Mouse (Mus musculus): Measurements from ENCODE around the gene Sgf29.
"Not testable (repeated sequence)": the region's sequence is repeated elsewhere in the genome, so short reads cannot be mapped to it uniquely, and the experiment has no call there.

Gene Sgf29

DNA sequence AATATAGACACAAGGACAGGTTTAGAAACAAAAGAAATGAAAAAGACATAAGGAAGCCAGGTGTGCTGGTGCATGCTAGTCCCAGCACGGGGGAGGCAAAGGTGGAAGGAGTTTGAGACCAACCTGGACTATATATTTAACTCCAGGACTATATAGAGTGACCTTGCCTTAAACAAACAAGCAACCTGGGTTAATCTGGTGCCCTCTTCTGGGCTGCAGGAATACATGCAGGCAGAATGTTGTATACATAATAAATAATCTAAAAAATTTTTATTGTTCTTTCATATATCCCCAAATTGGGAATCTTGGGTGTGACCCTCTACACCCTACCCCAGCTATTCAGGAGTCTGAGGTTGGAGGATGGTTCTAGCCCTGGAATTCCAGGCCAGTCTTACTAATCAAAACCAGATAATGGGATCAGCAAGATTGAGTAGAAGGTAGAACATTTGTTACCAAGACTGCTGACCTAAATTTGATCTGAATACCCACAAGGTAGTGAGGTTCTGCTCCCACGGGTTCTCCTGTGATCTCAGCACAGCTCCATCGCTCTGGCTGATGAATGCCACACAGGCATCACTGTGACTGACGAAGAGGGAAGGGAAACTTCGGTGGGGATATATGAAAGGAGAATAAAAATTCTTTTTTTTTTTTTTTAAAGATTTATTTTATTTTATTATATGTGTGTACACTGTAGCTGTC is 6.4 kb upstream of the Sgf29 start:
- no peak for DNase-seq (ENCODE audit: low read depth, low spot score)

DNA sequence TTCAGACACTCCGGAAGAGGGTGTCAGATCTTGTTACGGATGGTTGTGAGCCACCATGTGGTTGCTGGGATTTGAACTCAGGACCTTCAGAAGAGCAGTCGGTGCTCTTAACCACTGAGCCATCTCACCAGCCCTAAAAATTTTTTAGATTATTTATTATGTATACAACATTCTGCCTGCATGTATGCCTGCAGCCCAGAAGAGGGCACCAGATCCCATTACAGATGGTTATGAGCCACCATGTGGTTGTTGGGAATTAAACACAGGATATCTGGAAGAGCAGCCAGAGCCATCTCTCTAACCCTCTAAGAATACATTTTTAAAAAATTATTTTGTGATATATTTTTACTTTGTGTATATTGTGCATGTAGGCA is 5.9 kb upstream of the Sgf29 start:
- DNase-seq (ENCODE audit: low read depth, low spot score) = not testable (repeated sequence)

- DNase-seq (ENCODE audit: low read depth, low spot score) = no peak
Measured at GRCm38 (mm10) chr7:126644345-126644744, 4.8 kb upstream of the Sgf29 start.

GRCm38 (mm10) chr7:126644914-126645313 is 4.2 kb upstream of the Sgf29 start:
- DNase-seq (ENCODE audit: low read depth, low spot score) = no peak

DNA sequence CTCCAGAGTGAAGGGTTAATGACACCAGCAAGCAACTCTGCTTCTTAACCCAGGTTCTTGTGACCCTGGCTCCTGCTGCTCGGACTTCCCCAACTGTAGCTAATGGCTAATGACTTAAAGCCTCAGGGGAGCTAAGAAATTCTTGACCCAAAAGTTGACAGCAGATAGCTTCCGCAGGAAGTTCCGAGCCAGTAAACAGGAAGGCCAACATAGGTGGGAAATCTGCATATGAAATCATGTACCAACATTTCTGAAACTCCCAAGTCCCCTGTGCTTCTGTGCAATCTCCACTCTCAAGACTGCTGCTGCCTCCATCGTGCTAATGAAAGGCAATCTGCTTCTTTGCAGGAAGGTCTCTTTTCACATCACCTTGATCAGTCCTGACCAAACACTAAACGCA is 3.4 kb upstream of the Sgf29 start:
- DNase-seq (ENCODE audit: low read depth, low spot score) = no peak

DNA sequence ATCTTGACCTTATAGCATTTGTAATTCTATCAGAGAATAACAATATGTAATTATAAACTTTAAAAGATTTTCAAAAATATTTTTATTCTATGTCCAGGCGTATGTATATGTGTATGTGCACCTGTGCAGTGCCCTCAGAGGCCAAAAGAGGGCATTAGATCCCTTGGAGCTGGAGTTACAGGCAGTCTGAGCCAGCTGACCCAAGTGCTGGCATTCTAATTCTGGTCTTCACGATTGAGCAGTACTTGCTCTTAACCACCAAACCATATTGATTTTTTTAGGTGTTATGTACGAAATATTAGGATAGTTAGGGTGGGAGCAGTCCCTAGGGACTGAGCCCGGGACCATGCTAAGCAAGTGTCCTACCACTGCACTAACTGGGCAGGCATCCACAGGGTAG is 623 bp upstream of the Sgf29 start:
- DNase-seq (ENCODE audit: low read depth, low spot score) = no peak

GRCm38 (mm10) chr7:126650852-126651251 is 1.7 kb downstream of the Sgf29 start:
- DNase-seq (ENCODE audit: low read depth, low spot score) = no peak

DNA sequence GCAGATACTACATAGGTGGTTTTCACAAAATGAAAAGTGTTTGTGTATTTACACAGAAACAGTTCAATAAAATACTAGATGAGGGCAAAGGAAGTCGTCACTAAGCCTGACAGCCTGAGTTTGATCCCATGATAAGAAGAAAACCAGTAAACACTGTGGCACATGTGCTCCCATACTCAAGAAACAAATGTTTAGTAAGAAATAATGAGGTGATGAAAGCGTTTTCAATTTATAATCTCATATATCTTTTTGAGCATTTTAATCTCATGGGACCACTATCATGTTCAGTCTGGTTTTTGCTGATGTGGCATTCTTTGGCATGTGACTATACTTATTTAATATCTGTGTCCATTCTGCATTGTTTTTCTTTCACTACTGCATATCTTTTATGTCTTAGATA is 4.9 kb downstream of the Sgf29 start:
- no peak for DNase-seq (ENCODE audit: low read depth, low spot score)

DNA sequence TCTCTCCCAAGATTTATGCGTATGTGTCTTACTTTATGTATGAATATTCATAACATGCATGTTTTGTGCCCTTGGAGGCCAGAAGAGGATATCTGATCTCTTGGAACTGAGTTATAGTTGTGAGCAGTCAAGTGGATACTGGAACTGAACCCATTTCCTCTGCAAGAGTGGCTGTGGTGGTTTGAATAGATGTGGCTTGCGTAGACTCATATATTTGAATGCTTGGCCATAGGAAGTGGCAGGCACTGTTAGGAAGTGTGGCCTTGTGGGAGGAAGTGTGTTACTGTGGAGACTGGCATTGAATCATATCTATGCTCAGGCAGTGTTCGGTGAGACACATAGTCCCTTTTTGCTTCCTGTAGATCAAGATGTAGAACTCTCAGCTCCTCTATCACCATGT is 6.6 kb downstream of the Sgf29 start:
- DNase-seq (ENCODE audit: low read depth, low spot score) = no peak

DNA sequence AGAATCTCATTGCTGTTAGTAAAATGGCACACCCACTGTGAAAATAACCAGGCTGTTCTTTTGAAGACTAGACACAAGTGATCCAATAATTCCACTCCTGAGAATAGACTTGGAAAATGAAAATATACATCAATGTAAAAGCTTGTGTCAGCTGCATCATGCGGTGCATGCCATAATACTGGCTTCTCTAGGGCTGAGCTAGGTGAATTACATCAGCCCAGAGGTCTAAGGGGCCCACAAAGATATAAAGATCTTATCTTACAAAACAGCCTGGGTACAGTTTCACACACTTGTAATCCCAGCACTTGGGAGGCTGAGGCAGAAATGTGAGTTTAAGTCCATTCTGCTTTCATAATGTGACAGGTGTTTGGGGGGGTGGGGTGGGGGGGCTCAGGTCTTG is 8.4 kb downstream of the Sgf29 start:
- no peak for DNase-seq (ENCODE audit: low read depth, low spot score)

DNA sequence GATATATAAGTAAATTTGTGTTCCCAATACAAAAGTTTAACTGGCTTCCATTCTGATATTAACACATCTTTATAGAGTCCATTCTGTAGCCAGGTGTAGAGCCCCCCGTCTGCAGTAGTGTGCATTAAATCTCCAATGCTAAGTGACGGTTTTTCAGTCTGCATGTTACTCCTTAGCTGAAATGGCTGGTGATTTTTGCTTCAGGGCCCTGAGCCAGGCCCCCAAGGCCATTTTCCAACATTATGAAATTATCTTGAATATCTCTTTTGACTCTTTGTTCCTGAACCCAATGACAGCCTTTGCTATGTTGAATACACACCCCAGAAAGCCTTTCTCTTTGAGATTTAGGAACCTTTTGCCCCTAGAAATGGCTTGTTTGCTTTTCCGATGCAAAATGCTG is 10.7 kb downstream of the Sgf29 start:
- DNase-seq (ENCODE audit: low read depth, low spot score) = no peak

GRCm38 (mm10) chr7:126663646-126664045 is 14.5 kb downstream of the Sgf29 start:
- no peak for DNase-seq (ENCODE audit: low read depth, low spot score)

- DNase-seq (ENCODE audit: low read depth, low spot score) = no peak
Measured at GRCm38 (mm10) chr7:126665269-126665668, 16.2 kb downstream of the Sgf29 start.

DNA sequence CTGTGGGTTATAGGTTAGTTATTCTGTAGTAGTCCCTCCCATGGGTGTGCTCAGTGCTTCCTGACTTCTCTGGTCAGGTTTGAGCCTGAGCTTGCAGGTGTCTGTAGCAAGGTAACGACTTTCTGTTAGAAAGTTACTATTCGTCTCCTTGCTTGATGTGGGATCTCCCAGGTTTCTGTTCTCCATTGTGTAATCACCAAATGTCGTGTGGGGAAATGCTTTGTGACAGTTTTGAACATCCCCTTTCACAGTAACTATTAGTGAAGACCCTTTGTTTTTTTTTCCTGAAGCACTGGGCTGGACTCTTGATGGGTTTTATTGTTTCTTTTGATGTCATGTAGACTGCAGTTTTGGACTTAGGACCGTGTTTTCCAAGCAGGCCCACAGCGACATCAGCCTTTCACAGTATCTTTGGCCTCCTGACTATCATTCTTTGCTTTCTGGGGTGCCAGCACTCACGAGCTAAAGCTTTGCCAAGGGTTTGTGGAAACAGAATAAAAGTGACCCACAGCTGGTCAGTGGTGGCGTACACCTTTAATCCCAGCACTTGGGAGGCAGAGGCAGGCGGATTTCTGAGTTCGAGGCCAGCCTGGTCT is 18.5 kb downstream of the Sgf29 start:
- DNase-seq (ENCODE audit: low read depth, low spot score) = no peak

- no peak for DNase-seq (ENCODE audit: low read depth, low spot score)
Measured at GRCm38 (mm10) chr7:126668452-126668851, 19.3 kb downstream of the Sgf29 start.

GRCm38 (mm10) chr7:126670152-126670551 is 21.0 kb downstream of the Sgf29 start:
- no peak for DNase-seq (ENCODE audit: low read depth, low spot score)

- no peak for DNase-seq (ENCODE audit: low read depth, low spot score)
Measured at GRCm38 (mm10) chr7:126672111-126672510, 23.0 kb downstream of the Sgf29 start.

- no peak for DNase-seq (ENCODE audit: low read depth, low spot score)
Measured at GRCm38 (mm10) chr7:126675104-126675503, 26.0 kb downstream of the Sgf29 start.

GRCm38 (mm10) chr7:126676207-126676606 is 27.1 kb downstream of the Sgf29 start, which contains the start of gene Sult1a1:
TSS of gene Sult1a1 (minus strand) at chr7:126676432.
- DNase-seq (ENCODE audit: low read depth, low spot score) = no peak

GRCm38 (mm10) chr7:126676631-126677220 is 27.6 kb downstream of the Sgf29 start:
- DNase-seq (ENCODE audit: low read depth, low spot score) = no peak

DNA sequence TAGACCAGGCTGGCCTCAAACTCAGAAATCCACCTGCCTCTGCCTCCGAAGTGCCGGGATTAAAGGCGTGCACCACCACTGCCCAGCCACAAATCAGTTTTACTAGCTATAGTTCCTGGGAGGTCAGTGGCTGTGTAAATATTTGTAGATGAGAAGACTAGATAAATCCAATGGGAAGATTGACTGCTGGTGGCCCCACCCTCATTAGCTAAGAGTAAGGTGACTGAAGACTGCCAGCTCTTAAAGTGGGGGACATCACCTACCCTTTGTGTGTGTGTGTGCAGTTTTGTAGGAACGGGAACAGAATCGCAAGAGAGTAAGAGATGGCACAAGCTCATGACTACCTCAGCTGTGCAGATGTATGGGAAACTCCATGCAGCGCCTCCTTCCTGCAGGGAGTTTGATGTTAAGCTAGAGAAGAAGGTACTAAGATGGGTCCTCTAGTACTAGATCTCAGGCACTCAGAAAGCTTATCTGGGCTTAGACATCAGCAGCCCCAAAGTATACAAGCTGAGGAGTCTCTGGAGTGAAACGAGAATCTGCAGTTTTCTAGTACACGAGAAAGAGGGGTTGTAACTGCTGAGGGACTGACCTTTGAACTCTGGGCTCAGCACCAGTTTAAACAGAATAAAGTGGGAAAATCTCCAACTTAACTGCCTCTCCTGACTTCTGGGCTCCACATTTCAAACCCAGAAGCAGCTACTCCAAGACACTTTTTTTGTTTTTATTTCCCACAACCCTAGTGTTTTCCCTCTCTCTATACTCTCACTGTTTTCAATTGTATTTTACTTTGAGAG is 29.6 kb downstream of the Sgf29 start:
- DNase-seq (ENCODE audit: low read depth, low spot score) = no peak

GRCm38 (mm10) chr7:126679683-126680082 is 30.6 kb downstream of the Sgf29 start:
- DNase-seq (ENCODE audit: low read depth, low spot score) = no peak
